Mouse (Mus musculus): ENCODE measurements around the gene Gm20479. TPM values are rescaled to one million over a fixed set of nuclear protein-coding genes. Genes with fewer than 3 reads are reported as not detected.
A peak's percentile ranks its signal among the peaks of the same experiment; 100 is the strongest.

Gm20479 gene
- polyA plus RNA-seq, 1 experiment from 2014 or later = not detected

DNA sequence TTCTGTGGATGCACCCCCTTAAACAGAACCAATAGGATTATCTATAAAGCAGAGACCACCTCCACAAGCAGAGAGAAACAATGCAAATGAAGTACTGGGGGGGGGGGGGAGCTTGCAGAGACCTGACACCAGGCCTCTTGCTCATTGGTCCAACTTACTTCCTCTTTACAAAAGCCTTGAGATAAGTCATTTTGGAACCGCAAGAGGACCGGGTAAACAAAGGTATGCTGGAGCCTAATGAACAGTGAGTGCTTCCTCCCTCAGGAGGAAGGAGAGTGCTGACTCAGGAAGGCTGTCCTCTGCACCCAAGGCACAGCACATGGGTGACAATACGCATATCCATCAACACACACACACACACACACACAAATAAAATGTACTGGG is 368 bp upstream of the Gm20479 start:
- Histone ChIP-seq H3K36me3 (ENCODE audit: inconsistent target) (peaks cover 6% of the 10 kb centered on the region), H3K79me2 (ENCODE audit: inconsistent target) (peaks cover 10% of the 10 kb centered on the region; the same call in 1 of the 2 replicates), H3K4me3 (ENCODE audit: inconsistent target) (peak overlapping the region; percentile 83), H3K27ac (peak overlapping the region; percentile 96)
- 6% methylated on average over 3 of the region's 3 CpGs for WGBS (ENCODE audit: missing documents)

- Histone ChIP-seq H3K79me2 (ENCODE audit: inconsistent target) (peaks cover 10% of the 10 kb centered on the region; the same call in 1 of the 2 replicates), H3K4me3 (ENCODE audit: inconsistent target) (peak overlapping the region; percentile 83), H3K36me3 (ENCODE audit: inconsistent target) (peaks cover 15% of the 10 kb centered on the region), H3K27ac (peak overlapping the region; percentile 96)
- WGBS (ENCODE audit: missing documents) = 4% methylated on average over 16 of the region's 16 CpGs
These were observed 971 bp downstream of the Gm20479 start for GRCm38 (mm10) chr7:27356248-27356647.

- peak within 1 kb of the TSS; percentile 83 for H3K4me3 ChIP-seq (ENCODE audit: inconsistent target)
- peaks cover 10% of the 10 kb centered on the region; the same call in 1 of the 2 replicates for H3K79me2 ChIP-seq (ENCODE audit: inconsistent target)
- H3K27ac ChIP-seq = peak within 1 kb of the TSS; percentile 96
- WGBS (ENCODE audit: missing documents) = 0% methylated on average over 32 of the region's 34 CpGs
- peaks cover 16% of the 10 kb centered on the region for H3K36me3 ChIP-seq (ENCODE audit: inconsistent target)
These were observed 1.4 kb downstream of the Gm20479 start, which contains the start of gene Shkbp1 for GRCm38 (mm10) chr7:27355745-27356240. Gene Shkbp1, minus strand, starts transcription at chr7:27356019.

DNA sequence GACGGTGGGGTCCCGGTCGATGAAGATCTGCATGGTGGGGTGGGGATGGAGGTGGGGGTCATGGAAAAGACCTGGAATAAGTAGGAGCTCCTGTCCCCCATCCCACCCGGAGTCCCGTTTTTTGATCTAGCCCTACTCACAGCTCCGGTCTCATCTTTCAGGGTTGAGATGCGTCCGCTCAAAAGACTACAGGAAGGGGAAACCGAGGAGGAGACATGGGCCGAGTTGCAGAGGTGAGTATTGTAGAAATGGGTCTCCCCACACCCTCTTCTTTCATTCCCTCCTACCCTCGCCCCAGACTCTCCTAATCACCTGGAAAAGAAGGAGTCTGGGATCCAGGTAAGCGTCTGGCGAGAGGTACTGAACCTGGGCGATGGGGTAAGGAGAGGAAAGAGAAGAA is 2.0 kb downstream of the Gm20479 start:
- Histone ChIP-seq H3K27ac (peak overlapping the region; percentile 96), H3K36me3 (ENCODE audit: inconsistent target) (peaks cover 21% of the 10 kb centered on the region), H3K79me2 (ENCODE audit: inconsistent target) (peaks cover 10% of the 10 kb centered on the region; the same call in 1 of the 2 replicates), H3K4me3 (ENCODE audit: inconsistent target) (peak overlapping the region; percentile 83)
- WGBS (ENCODE audit: missing documents) = 27% methylated on average over 14 of the region's 14 CpGs

DNA sequence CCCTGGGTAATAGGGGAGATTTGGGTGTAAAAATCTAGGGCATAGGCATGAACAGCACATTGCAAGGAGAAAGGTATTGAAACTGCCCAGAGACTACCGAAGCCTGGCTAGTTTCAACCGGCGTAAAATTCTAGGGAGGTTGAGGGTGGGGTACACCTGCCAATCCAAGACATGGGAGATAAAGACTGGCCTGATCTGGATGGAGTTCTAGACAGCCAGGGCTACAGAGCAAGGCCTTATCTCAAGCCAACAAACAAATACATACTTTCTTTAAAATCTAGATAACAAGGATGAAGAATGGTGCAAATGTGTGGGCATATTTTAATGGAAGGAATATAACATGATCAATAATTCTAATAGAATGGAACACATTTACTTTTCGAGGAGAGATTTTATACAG is 2.4 kb downstream of the Gm20479 start:
- peak overlapping the region; percentile 83 for H3K4me3 ChIP-seq (ENCODE audit: inconsistent target)
- H3K27ac ChIP-seq = no peak overlapping the region
- H3K36me3 ChIP-seq (ENCODE audit: inconsistent target) = peaks cover 24% of the 10 kb centered on the region
- H3K79me2 ChIP-seq (ENCODE audit: inconsistent target) = peaks cover 10% of the 10 kb centered on the region; the same call in 1 of the 2 replicates
- WGBS (ENCODE audit: missing documents) = 78% methylated on average over 3 of the region's 4 CpGs

DNA sequence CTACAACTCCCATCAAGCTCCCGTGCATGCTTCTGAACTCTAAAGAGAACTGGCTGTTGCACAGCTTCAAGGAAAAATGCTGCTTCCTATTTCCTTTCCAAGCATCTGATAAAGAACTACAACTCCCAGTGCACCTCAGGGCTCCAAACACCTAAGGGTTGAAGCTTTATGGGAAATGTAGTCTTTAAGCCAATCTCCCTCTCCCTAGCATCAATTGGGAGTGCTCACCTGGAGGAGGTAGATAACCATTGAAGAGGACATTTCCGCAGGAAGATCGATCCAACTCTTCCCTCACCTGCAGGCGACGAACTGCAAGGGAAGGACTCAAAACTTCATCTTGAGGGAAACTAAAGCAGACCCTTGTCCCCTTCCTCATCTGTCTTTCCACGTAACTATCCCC is 3.1 kb downstream of the Gm20479 start:
- Histone ChIP-seq H3K79me2 (ENCODE audit: inconsistent target) (peaks cover 10% of the 10 kb centered on the region; the same call in 1 of the 2 replicates), H3K4me3 (ENCODE audit: inconsistent target) (no peak overlapping the region), H3K27ac (no peak overlapping the region), H3K36me3 (ENCODE audit: inconsistent target) (peaks cover 24% of the 10 kb centered on the region)
- WGBS (ENCODE audit: missing documents) = 81% methylated on average over 6 of the region's 6 CpGs

- 79% methylated on average over 6 of the region's 6 CpGs for WGBS (ENCODE audit: missing documents)
- Histone ChIP-seq H3K4me3 (ENCODE audit: inconsistent target) (no peak overlapping the region), H3K79me2 (ENCODE audit: inconsistent target) (no peaks in the 10 kb centered on the region), H3K27ac (no peak overlapping the region), H3K36me3 (ENCODE audit: inconsistent target) (peaks cover 54% of the 10 kb centered on the region)
These were observed 11.8 kb downstream of the Gm20479 start for GRCm38 (mm10) chr7:27345444-27345843.

GRCm38 (mm10) chr7:27342595-27342994 is 14.6 kb downstream of the Gm20479 start:
- H3K27ac ChIP-seq = no peak overlapping the region
- H3K36me3 ChIP-seq (ENCODE audit: inconsistent target) = peaks cover 38% of the 10 kb centered on the region
- no peak overlapping the region for H3K4me3 ChIP-seq (ENCODE audit: inconsistent target)
- 46% methylated on average over 4 of the region's 4 CpGs for WGBS (ENCODE audit: missing documents)
- H3K79me2 ChIP-seq (ENCODE audit: inconsistent target) = no peaks in the 10 kb centered on the region

DNA sequence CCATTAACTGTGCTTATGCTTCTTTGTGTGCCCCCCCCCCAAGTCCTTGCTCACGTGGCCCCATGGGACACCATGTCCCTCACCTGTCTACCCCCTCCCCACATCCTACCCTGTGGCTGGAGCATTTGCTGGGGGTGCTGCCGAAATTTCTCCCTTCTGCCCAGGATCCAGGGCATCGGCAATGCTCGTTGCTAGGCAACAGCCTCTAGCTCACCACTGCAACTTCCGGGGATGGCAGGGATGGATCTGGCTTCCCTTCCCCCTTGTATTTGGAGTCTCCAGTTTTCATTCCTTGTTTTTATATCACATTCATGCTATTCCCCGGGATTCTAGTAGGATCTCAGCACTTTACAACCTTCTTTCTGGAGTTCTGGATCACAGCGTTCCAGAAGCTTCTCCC is 17.7 kb downstream of the Gm20479 start:
- Histone ChIP-seq H3K4me3 (ENCODE audit: inconsistent target) (no peak overlapping the region), H3K36me3 (ENCODE audit: inconsistent target) (peaks cover 13% of the 10 kb centered on the region; the same call in 1 of the 2 replicates), H3K79me2 (ENCODE audit: inconsistent target) (no peaks in the 10 kb centered on the region), H3K27ac (no peak overlapping the region)
- 25% methylated on average over 5 of the region's 7 CpGs for WGBS (ENCODE audit: missing documents)

GRCm38 (mm10) chr7:27339114-27339513 is 18.1 kb downstream of the Gm20479 start:
- H3K4me3 ChIP-seq (ENCODE audit: inconsistent target) = no peak overlapping the region
- H3K36me3 ChIP-seq (ENCODE audit: inconsistent target) = peaks cover 10% of the 10 kb centered on the region; the same call in 1 of the 2 replicates
- no peak overlapping the region for H3K27ac ChIP-seq
- 70% methylated on average over 4 of the region's 4 CpGs for WGBS (ENCODE audit: missing documents)
- no peaks in the 10 kb centered on the region for H3K79me2 ChIP-seq (ENCODE audit: inconsistent target)

DNA sequence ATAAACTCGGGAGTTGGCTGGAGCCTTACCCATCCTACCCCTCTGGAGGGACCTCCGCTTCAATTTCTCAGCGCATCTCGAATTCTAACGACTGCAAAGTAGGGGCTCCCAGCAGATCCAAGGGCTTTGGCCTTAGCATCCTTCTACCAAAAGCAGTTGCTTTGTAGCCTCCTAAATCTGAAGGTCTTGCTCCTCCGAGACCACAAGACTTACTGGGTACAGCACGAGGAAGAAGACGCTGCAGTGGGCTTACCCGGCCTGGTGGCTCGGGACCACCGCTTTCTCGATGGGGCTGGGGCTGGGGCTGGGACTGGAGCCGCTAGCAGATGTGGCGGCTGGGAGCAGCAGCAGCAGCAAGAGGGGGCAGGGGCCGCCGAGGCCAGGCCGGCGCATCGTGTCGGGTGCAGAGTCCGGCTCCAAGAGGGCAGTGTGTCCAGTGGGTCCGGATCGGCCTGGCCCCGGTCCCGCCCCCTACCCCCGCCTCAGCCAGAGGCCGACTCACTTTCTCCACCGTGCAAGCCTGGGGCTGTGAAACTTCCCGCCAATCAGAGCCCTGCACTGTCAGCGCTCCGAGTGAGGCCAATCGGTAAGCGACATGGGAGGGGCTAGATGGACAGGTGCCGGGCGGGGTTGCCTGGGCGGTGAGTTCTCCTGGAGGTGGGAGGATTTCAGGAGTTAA is 19.9 kb downstream of the Gm20479 start, which contains the start of gene Ltbp4:
TSS of gene Ltbp4 (minus strand) at position 518 of the 679 bp plus-strand sequence.
- Histone ChIP-seq H3K79me2 (ENCODE audit: inconsistent target) (no peaks in the 10 kb centered on the region), H3K4me3 (ENCODE audit: inconsistent target) (no peak within 1 kb of the TSS), H3K27ac (no peak within 1 kb of the TSS), H3K36me3 (ENCODE audit: inconsistent target) (peaks cover 6% of the 10 kb centered on the region; the same call in 1 of the 2 replicates)
- WGBS (ENCODE audit: missing documents) = 6% methylated on average over 36 of the region's 36 CpGs

- Histone ChIP-seq H3K79me2 (ENCODE audit: inconsistent target) (no peaks in the 10 kb centered on the region), H3K4me3 (ENCODE audit: inconsistent target) (no peak overlapping the region), H3K27ac (no peak overlapping the region), H3K36me3 (ENCODE audit: inconsistent target) (no peaks in the 10 kb centered on the region)
- 5% methylated on average over 43 of the region's 47 CpGs for WGBS (ENCODE audit: missing documents)
These were observed 21.0 kb downstream of the Gm20479 start for GRCm38 (mm10) chr7:27335928-27336823.

DNA sequence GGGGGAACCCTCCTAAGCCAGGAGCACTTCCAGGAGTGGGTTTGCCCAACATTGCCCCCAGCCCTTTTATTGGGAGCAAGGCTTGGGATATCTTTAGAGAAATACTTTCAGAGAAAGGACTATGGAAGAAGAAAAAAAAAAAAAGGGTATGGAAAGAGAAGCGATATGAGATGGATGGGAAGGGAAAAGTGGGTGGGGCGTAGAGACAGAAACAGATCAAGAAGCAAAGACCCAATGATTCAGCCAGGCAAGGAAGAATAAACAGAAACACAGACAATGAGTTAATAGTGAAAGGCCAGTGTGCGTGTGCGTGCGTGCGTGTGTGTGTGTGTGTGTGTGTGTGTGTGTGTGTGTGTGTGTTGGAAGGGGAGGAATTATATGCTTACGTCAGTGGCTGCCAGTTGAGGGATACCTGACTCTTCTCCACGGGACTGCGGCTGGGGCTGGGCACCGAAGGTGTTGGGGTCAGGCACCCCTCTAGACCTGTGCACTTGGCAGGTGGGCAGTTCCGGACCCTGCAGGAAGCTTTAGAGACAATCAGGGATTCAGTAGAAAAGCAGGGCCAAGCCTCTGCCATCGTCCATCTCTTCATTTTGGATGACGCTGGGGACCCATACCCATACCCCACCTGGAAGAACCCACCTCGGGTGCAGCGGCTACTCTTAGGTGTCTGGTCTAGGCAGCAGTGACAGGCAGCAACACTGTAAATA is 22.1 kb downstream of the Gm20479 start:
- 63% methylated on average over 15 of the region's 15 CpGs for WGBS (ENCODE audit: missing documents)

GRCm38 (mm10) chr7:27334405-27334911 is 22.8 kb downstream of the Gm20479 start:
- H3K79me2 ChIP-seq (ENCODE audit: inconsistent target) = no peaks in the 10 kb centered on the region
- no peak overlapping the region for H3K4me3 ChIP-seq (ENCODE audit: inconsistent target)
- H3K27ac ChIP-seq = no peak overlapping the region
- no peaks in the 10 kb centered on the region for H3K36me3 ChIP-seq (ENCODE audit: inconsistent target)
- 5% methylated on average over 27 of the region's 32 CpGs for WGBS (ENCODE audit: missing documents)

More for the DNA sequence above, 22.1 kb downstream of the Gm20479 start:
- H3K36me3 ChIP-seq (ENCODE audit: inconsistent target) = no peaks in the 10 kb centered on the region
- no peaks in the 10 kb centered on the region for H3K79me2 ChIP-seq (ENCODE audit: inconsistent target)
- H3K4me3 ChIP-seq (ENCODE audit: inconsistent target) = no peak overlapping the region
- no peak overlapping the region for H3K27ac ChIP-seq

Data from macrophage (primary cell).